Mouse (Mus musculus) embryonic facial prominence, embryonic 14.5 days (tissue): ENCODE data around the gene Slc22a21. TPM values are rescaled to one million over a fixed set of nuclear protein-coding genes. Genes with fewer than 3 reads are reported as not detected.
"Not testable (repeated sequence)": the region's sequence is repeated elsewhere in the genome, so short reads cannot be mapped to it uniquely, and the experiment has no call there.

Experiments used
- ATAC-seq: fragments of 200-750 bp; cut with Nextera tagmentation; 2 replicates; pipeline ENCODE4 v1.8.0; 2017; ENCODE audit warnings: low read depth, moderate number of reproducible peaks, moderate TSS enrichment
- DNase-seq: peaks from one replicate; pipeline ENCODE4 v3.0.0-alpha.2; 2015; ENCODE audit warnings: low spot score
- H3K27ac ChIP-seq: fragments of 300-500 bp; sonication (generic); replicated peaks from 2 replicates; pipeline ENCODE4 v1.5.1; 2014; ENCODE audit warnings: low read depth, mild to moderate bottlenecking, low read length, moderate library complexity
- H3K27me3 ChIP-seq: fragments of 300-500 bp; sonication (generic); replicated peaks from 2 replicates; pipeline ENCODE4 v1.6.1; 2014; ENCODE audit warnings: low read length; ENCODE audit not compliant: control insufficient read depth, insufficient read depth
- H3K36me3 ChIP-seq: fragments of 300-500 bp; sonication (generic); 2 replicates; pipeline ENCODE4 v1.6.1; 2014; ENCODE audit warnings: low read length, mixed read lengths; ENCODE audit not compliant: control insufficient read depth, insufficient read depth
- H3K4me1 ChIP-seq: fragments of 300-500 bp; sonication (generic); 2 replicates; pipeline ENCODE4 v1.6.1; 2014; ENCODE audit warnings: antibody characterized with exemption, low read length; ENCODE audit not compliant: control insufficient read depth, insufficient read depth
- H3K4me2 ChIP-seq: fragments of 300-500 bp; sonication (generic); 2 replicates; pipeline ENCODE4 v1.6.1; 2014; ENCODE audit warnings: low read depth, mild to moderate bottlenecking, low read length, moderate library complexity, mixed read lengths
- H3K4me3 ChIP-seq: fragments of 300-500 bp; sonication (generic); 2 replicates; pipeline ENCODE4 v1.5.1; 2014; ENCODE audit warnings: low read depth, mild to moderate bottlenecking, low read length
- H3K9ac ChIP-seq: fragments of 300-500 bp; sonication (generic); 2 replicates; pipeline ENCODE4 v1.6.1; 2014; ENCODE audit warnings: low read depth, mild to moderate bottlenecking, low read length, moderate library complexity, mixed read lengths
- H3K9me3 ChIP-seq: fragments of 300-500 bp; sonication (generic); 2 replicates; pipeline ENCODE4 v1.6.1; 2016; ENCODE audit warnings: low read length; ENCODE audit not compliant: control insufficient read depth
- WGBS: fragments of 180-500 bp; shearing (Covaris S2); extraction: QIAGEN DNeasy Blood & Tissue Kit; methylation state at CpG from one replicate; pipeline ENCODE4 v1.1.7; 2014; 5-methylcytosine and 5-hydroxymethylcytosine counted together
- polyA plus RNA-seq: library from polyadenylated mRNA; unstranded; fragments of >200 nt; fragmentation: Nextera tagmentation; extraction: Ambion mirVana; gene quantifications from 2 replicates; pipeline ENCODE4 v1.2.1, GENCODE M21; 2014

Slc22a21 gene
- polyA plus RNA-seq, 1 experiment from 2014 or later: 4.0 TPM

GRCm38 (mm10) chr11:53979456-53979787 is 710 bp downstream of the Slc22a21 start:
- Histone ChIP-seq H3K9ac (peak overlapping the region; percentile 73), H3K4me2 (peak overlapping the region; percentile 93), H3K4me3 (peak overlapping the region; percentile 58)
- under 1% methylated on average over 23 of the region's 23 CpGs for WGBS
- H3K27me3 ChIP-seq, DNase-seq, H3K4me1 ChIP-seq, ATAC-seq, H3K36me3 ChIP-seq, H3K9me3 ChIP-seq, H3K27ac ChIP-seq: not testable (repeated sequence)

- Histone ChIP-seq H3K36me3 (no peaks in the 10 kb centered on the region), H3K27ac (no peak overlapping the region), H3K9ac (no peak overlapping the region), H3K4me1 (0 out of 2 replicates have a peak, but pooled peaks cover 6% of the 10 kb centered on the region), H3K4me3 (no peak overlapping the region), H3K9me3 (no peaks in the 10 kb centered on the region), H3K4me2 (no peak overlapping the region), H3K27me3 (peaks cover 6% of the 10 kb centered on the region; the same call in 1 of the 2 replicates)
- DNase-seq (no peak), ATAC-seq (no peak)
- WGBS: 70% methylated on average over 3 of the region's 3 CpGs
These were observed 2.5 kb downstream of the Slc22a21 start for GRCm38 (mm10) chr11:53977672-53978071.

GRCm38 (mm10) chr11:53975559-53975958 is 4.6 kb downstream of the Slc22a21 start:
- peaks cover 6% of the 10 kb centered on the region; the same call in 1 of the 2 replicates for H3K27me3 ChIP-seq
- no peak for DNase-seq
- H3K4me3 ChIP-seq: no peak overlapping the region
- no peaks in the 10 kb centered on the region for H3K36me3 ChIP-seq
- H3K4me2 ChIP-seq: no peak overlapping the region
- no peak overlapping the region for H3K9ac ChIP-seq
- no peak overlapping the region for H3K27ac ChIP-seq
- no peak for ATAC-seq
- no peaks in the 10 kb centered on the region for H3K9me3 ChIP-seq
- 0 out of 2 replicates have a peak, but pooled peaks cover 6% of the 10 kb centered on the region for H3K4me1 ChIP-seq

GRCm38 (mm10) chr11:53958984-53959383 is 21.1 kb downstream of the Slc22a21 start:
- H3K4me3 ChIP-seq: no peak overlapping the region
- no peaks in the 10 kb centered on the region for H3K4me1 ChIP-seq
- ATAC-seq (no peak), DNase-seq (peak; percentile 9)
- no peak overlapping the region for H3K4me2 ChIP-seq
- WGBS: 43% methylated on average over 3 of the region's 3 CpGs
- no peaks in the 10 kb centered on the region for H3K36me3 ChIP-seq
- no peak overlapping the region for H3K27ac ChIP-seq
- H3K9ac ChIP-seq: no peak overlapping the region
- H3K27me3 ChIP-seq: no peaks in the 10 kb centered on the region
- no peaks in the 10 kb centered on the region for H3K9me3 ChIP-seq

GRCm38 (mm10) chr11:53958176-53958575 is 22.0 kb downstream of the Slc22a21 start:
- DNase-seq, H3K4me2 ChIP-seq, H3K36me3 ChIP-seq, ATAC-seq, H3K9me3 ChIP-seq, H3K27ac ChIP-seq, H3K4me1 ChIP-seq, H3K9ac ChIP-seq, H3K4me3 ChIP-seq, H3K27me3 ChIP-seq: not testable (repeated sequence)
- WGBS: 34% methylated on average over 2 of the region's 4 CpGs

- no peak overlapping the region for H3K27ac ChIP-seq
- H3K27me3 ChIP-seq: no peaks in the 10 kb centered on the region
- no peaks in the 10 kb centered on the region for H3K36me3 ChIP-seq
- 83% methylated on average over 1 of the region's 1 CpGs for WGBS
- no peak for ATAC-seq
- H3K4me2 ChIP-seq: no peak overlapping the region
- no peak overlapping the region for H3K9ac ChIP-seq
- no peaks in the 10 kb centered on the region for H3K9me3 ChIP-seq
- H3K4me1 ChIP-seq: no peaks in the 10 kb centered on the region
- DNase-seq: no peak
- no peak overlapping the region for H3K4me3 ChIP-seq
These were observed 23.5 kb downstream of the Slc22a21 start for GRCm38 (mm10) chr11:53956636-53957035.

- Histone ChIP-seq H3K9me3 (no peaks in the 10 kb centered on the region), H3K4me1 (no peaks in the 10 kb centered on the region), H3K4me3 (no peak overlapping the region), H3K27me3 (no peaks in the 10 kb centered on the region), H3K4me2 (no peak overlapping the region), H3K9ac (no peak overlapping the region), H3K36me3 (no peaks in the 10 kb centered on the region), H3K27ac (no peak overlapping the region)
- ATAC-seq (no peak), DNase-seq (no peak)
- 89% methylated on average over 3 of the region's 3 CpGs for WGBS
These were observed 25.5 kb downstream of the Slc22a21 start for GRCm38 (mm10) chr11:53954653-53955052.

- H3K36me3 ChIP-seq, H3K9me3 ChIP-seq, H3K4me1 ChIP-seq, H3K27me3 ChIP-seq, ATAC-seq, H3K9ac ChIP-seq, H3K27ac ChIP-seq, DNase-seq, H3K4me3 ChIP-seq, H3K4me2 ChIP-seq: not testable (repeated sequence)
- WGBS: no CpG with 5 or more reads among the region's 3 CpGs
These were observed 30.0 kb downstream of the Slc22a21 start for GRCm38 (mm10) chr11:53950133-53950532.

- DNase-seq, H3K36me3 ChIP-seq, H3K27me3 ChIP-seq, ATAC-seq, H3K9ac ChIP-seq, H3K27ac ChIP-seq, H3K4me2 ChIP-seq, H3K4me1 ChIP-seq, H3K9me3 ChIP-seq, H3K4me3 ChIP-seq: not testable (repeated sequence)
- 80% methylated on average over 3 of the region's 4 CpGs for WGBS
These were observed 48.2 kb downstream of the Slc22a21 start for GRCm38 (mm10) chr11:53931944-53932318.
